Mouse (Mus musculus) midbrain, postnatal 0 days (tissue): ENCODE measurements at regions not wholly inside any gene's neighbourhood (a gene's known extent, or its start where the extent isn't known, plus 50 kb on each side); places are given as distances from the start of the nearest gene placed in this dataset.

Experiments used
- ATAC-seq: fragments of 200-750 bp; cut with Nextera tagmentation; 2 replicates; pipeline ENCODE4 v1.8.0; 2017; ENCODE audit warnings: moderate number of reproducible peaks, mild to moderate bottlenecking, moderate TSS enrichment, moderate library complexity; ENCODE audit not compliant: low FRiP score
- DNase-seq: peaks from one replicate; pipeline ENCODE4 v3.0.0-alpha.2; 2015; ENCODE audit warnings: low spot score
- H3K27ac ChIP-seq: fragments of 300-500 bp; sonication (generic); 2 replicates; pipeline ENCODE4 v1.5.1; 2014; ENCODE audit warnings: low read depth, mild to moderate bottlenecking, low read length, mixed read lengths
- H3K27me3 ChIP-seq: fragments of 300-500 bp; sonication (generic); 2 replicates; pipeline ENCODE4 v1.6.1; 2014; ENCODE audit warnings: low read length, control low read depth, mixed read lengths; ENCODE audit not compliant: insufficient read depth
- H3K36me3 ChIP-seq: fragments of 300-500 bp; sonication (generic); 2 replicates; pipeline ENCODE4 v1.6.1; 2014; ENCODE audit warnings: low read length, control low read depth, mixed read lengths; ENCODE audit not compliant: insufficient read depth
- H3K4me1 ChIP-seq: fragments of 300-500 bp; sonication (generic); 2 replicates; pipeline ENCODE4 v1.6.1; 2014; ENCODE audit warnings: mild to moderate bottlenecking, control low read depth, antibody characterized with exemption, low read length, mixed read lengths; ENCODE audit not compliant: insufficient read depth
- H3K4me2 ChIP-seq: fragments of 300-500 bp; sonication (generic); 2 replicates; pipeline ENCODE4 v1.6.1; 2014; ENCODE audit warnings: low read depth, mild to moderate bottlenecking, low read length, mixed read lengths; ENCODE audit not compliant: poor library complexity, severe bottlenecking
- H3K4me3 ChIP-seq: fragments of 300-500 bp; sonication (generic); 2 replicates; pipeline ENCODE4 v1.5.1; 2014; ENCODE audit warnings: low read depth, mild to moderate bottlenecking, low read length, moderate library complexity
- H3K9ac ChIP-seq: fragments of 300-500 bp; sonication (generic); replicated peaks from 2 replicates; pipeline ENCODE4 v1.6.1; 2014; ENCODE audit warnings: mild to moderate bottlenecking, low read length, moderate library complexity, mixed read lengths; ENCODE audit not compliant: poor library complexity, severe bottlenecking
- H3K9me3 ChIP-seq: fragments of 300-500 bp; sonication (generic); 2 replicates; pipeline ENCODE4 v1.6.1; 2016; ENCODE audit warnings: low read length, control low read depth
- CTCF ChIP-seq: IDR thresholded peaks from 2 replicates; pipeline ENCODE4 v1.5.1; 2016; ENCODE audit warnings: antibody characterized with exemption, mild to moderate bottlenecking
- WGBS: fragments of 180-500 bp; shearing (Covaris S2); extraction: QIAGEN DNeasy Blood & Tissue Kit; methylation state at CpG from one replicate; pipeline ENCODE4 v1.1.7; 2014; 5-methylcytosine and 5-hydroxymethylcytosine counted together

DNA sequence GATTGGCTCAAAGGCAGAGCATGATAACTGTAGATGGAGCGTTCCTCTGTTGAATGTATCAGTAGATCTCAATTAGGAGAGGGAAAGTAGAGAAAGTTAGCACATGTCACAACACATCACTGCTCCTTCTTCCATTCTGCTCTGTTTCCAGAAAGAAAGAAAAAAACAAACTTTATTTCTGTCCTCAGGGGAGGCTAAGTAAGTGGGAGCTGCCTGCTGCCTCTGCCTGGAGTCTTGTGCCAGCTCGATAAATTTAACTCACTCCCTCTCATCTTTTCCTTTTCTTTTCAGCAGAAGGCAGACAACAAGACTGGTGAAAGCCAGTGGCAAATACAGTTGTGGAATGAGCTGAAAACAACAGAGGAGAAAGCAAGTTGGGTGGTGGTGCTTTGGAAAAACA, 517.5 kb upstream of the Gm21961 start:
- DNase-seq (no peak), ATAC-seq (no peak)
- H3K4me3 ChIP-seq = no peak overlapping the region
- no peak overlapping the region for H3K4me2 ChIP-seq
- WGBS = 73% methylated on average over 2 of the region's 2 CpGs
- no peaks in the 10 kb centered on the region for H3K36me3 ChIP-seq
- H3K4me1 ChIP-seq = no peaks in the 10 kb centered on the region
- no peak overlapping the region for H3K9ac ChIP-seq
- H3K27ac ChIP-seq = no peak overlapping the region
- TF ChIP-seq CTCF = no peak
- no peaks in the 10 kb centered on the region for H3K9me3 ChIP-seq
- no peaks in the 10 kb centered on the region for H3K27me3 ChIP-seq

- TF ChIP-seq CTCF = no peak
- DNase-seq (no peak), ATAC-seq (no peak)
- no peak overlapping the region for H3K27ac ChIP-seq
- H3K9ac ChIP-seq = no peak overlapping the region
- H3K27me3 ChIP-seq = no peaks in the 10 kb centered on the region
- H3K36me3 ChIP-seq = no peaks in the 10 kb centered on the region
- H3K4me3 ChIP-seq = no peak overlapping the region
- 89% methylated on average over 1 of the region's 1 CpGs for WGBS
- H3K9me3 ChIP-seq = no peaks in the 10 kb centered on the region
- no peak overlapping the region for H3K4me2 ChIP-seq
- no peaks in the 10 kb centered on the region for H3K4me1 ChIP-seq
Measured at GRCm38 (mm10) chr15:65502656-65503055, 488.0 kb upstream of the Gm21961 start.

DNA sequence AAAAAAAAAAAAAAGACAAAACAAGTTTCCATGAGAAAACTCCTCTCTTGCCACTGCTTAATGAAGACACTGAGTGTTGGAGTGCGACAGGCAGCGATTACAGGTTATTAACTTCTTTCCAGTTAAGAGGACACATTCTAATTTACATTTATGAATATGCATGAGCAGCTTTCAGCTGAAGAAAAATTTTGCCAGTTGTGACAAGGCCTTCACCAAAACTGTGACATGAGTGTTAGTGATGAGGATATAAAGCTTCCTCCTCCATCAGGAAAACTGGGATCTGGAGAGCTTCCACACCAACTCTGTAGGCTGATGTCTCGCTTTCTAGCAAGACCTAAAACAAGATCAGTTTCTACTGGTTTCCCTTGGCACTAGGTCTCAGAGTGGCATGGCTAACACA, 464.2 kb upstream of the Gm21961 start:
- no peak for TF ChIP-seq CTCF
- no peaks in the 10 kb centered on the region for H3K36me3 ChIP-seq
- H3K9ac ChIP-seq = no peak overlapping the region
- H3K9me3 ChIP-seq = no peaks in the 10 kb centered on the region
- no peaks in the 10 kb centered on the region for H3K27me3 ChIP-seq
- no peak overlapping the region for H3K4me2 ChIP-seq
- DNase-seq (no peak), ATAC-seq (no peak)
- H3K4me3 ChIP-seq = no peak overlapping the region
- H3K27ac ChIP-seq = no peak overlapping the region
- no peaks in the 10 kb centered on the region for H3K4me1 ChIP-seq
- WGBS = 59% methylated on average over 3 of the region's 3 CpGs

GRCm38 (mm10) chr15:65455203-65455816, 440.6 kb upstream of the Gm21961 start:
- 59% methylated on average over 2 of the region's 2 CpGs for WGBS
- 0 out of 2 replicates have a peak, but pooled peaks have one; percentile 7 for ATAC-seq

GRCm38 (mm10) chr15:65452258-65453028, 437.7 kb upstream of the Gm21961 start:
- DNase-seq (peak; percentile 83), ATAC-seq (peak; percentile 56; the same call in 1 of the 2 replicates)
- H3K4me1 ChIP-seq = no peaks in the 10 kb centered on the region
- H3K27ac ChIP-seq = no peak overlapping the region
- no peaks in the 10 kb centered on the region for H3K27me3 ChIP-seq
- H3K9ac ChIP-seq = no peak overlapping the region
- H3K4me2 ChIP-seq = no peak overlapping the region
- no peak for TF ChIP-seq CTCF
- H3K4me3 ChIP-seq = no peak overlapping the region
- H3K9me3 ChIP-seq = no peaks in the 10 kb centered on the region
- H3K36me3 ChIP-seq = no peaks in the 10 kb centered on the region
- WGBS = 75% methylated on average over 4 of the region's 4 CpGs

More at GRCm38 (mm10) chr15:65455203-65455816, 440.6 kb upstream of the Gm21961 start:
- Histone ChIP-seq H3K9me3 (no peaks in the 10 kb centered on the region), H3K27ac (no peak overlapping the region), H3K36me3 (no peaks in the 10 kb centered on the region), H3K4me1 (no peaks in the 10 kb centered on the region), H3K9ac (no peak overlapping the region), H3K4me2 (no peak overlapping the region), H3K27me3 (no peaks in the 10 kb centered on the region), H3K4me3 (no peak overlapping the region)
- peak; percentile 34 for DNase-seq
- no peak for TF ChIP-seq CTCF

GRCm38 (mm10) chr15:65419736-65420135, 405.0 kb upstream of the Gm21961 start:
- Histone ChIP-seq H3K4me2 (no peak overlapping the region), H3K9me3 (no peaks in the 10 kb centered on the region), H3K27ac (0 out of 2 replicates have a peak overlapping the region, but pooled peaks have one; percentile 18), H3K9ac (no peak overlapping the region), H3K4me3 (no peak overlapping the region), H3K27me3 (no peaks in the 10 kb centered on the region), H3K36me3 (no peaks in the 10 kb centered on the region), H3K4me1 (peaks cover 3% of the 10 kb centered on the region; the same call in 1 of the 2 replicates)
- DNase-seq = peak; percentile 6
- TF ChIP-seq CTCF = no peak
- 69% methylated on average over 3 of the region's 3 CpGs for WGBS
- ATAC-seq = peak; percentile 54; the same call in 1 of the 2 replicates
